Mouse (Mus musculus): ENCODE results near the gene Nfasc. TPM values are rescaled to one million over a fixed set of nuclear protein-coding genes. Genes with fewer than 3 reads are reported as not detected.

Gene Nfasc
- polyA plus RNA-seq, 1 experiment from 2014 or later, result 25.5 TPM

GRCm38 (mm10) chr1:132541171-132541823, 200.3 kb downstream of the Nfasc start:
- peaks cover 21% of the 10 kb centered on the region for H3K27me3 ChIP-seq (ENCODE audit: control insufficient read depth, insufficient read depth, low read length)
- H3K9ac ChIP-seq (ENCODE audit: low read length), result peak overlapping the region; percentile 53; the same call in 1 of the 2 replicates
- WGBS, result 3% methylated on average over 14 of the region's 14 CpGs

DNA sequence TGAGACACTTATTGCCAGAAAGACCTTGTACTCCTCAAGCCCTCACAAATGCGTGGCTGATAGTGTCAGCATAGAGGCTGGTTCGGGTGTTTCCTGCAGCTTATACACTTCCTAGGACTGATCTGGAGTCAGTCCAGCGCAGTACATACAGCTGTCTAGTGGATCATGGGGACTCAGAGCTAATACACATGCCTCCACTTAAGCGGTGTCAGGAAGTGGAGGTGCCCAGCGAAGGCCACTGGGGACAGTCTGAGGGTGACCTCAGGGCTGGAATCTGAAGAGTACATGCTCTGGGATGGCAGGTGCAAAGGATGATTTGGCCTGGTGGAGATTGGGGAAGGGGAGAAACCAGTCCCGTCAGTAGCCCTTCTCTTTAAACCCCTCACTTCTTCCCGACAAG, 200.9 kb downstream of the Nfasc start:
- peak overlapping the region; percentile 39; the same call in 1 of the 2 replicates for H3K4me3 ChIP-seq (ENCODE audit: low read depth, low read length)
- no peaks in the 10 kb centered on the region for H3K36me3 ChIP-seq (ENCODE audit: control insufficient read depth, insufficient read depth, low read length)
- DNase-seq (ENCODE audit: low spot score), result no peak
- H3K27me3 ChIP-seq (ENCODE audit: control insufficient read depth, insufficient read depth, low read length), result peaks cover 21% of the 10 kb centered on the region
- no peak for ATAC-seq (ENCODE audit: insufficient read depth, low FRiP score, low TSS enrichment)
- no peak overlapping the region for H3K27ac ChIP-seq (ENCODE audit: low read depth, low read length)
- WGBS, result 60% methylated on average over 7 of the region's 7 CpGs
- no peaks in the 10 kb centered on the region for H3K9me3 ChIP-seq (ENCODE audit: control insufficient read depth, low read length)
- H3K4me2 ChIP-seq (ENCODE audit: low read depth), result peak overlapping the region; percentile 50
- no peaks in the 10 kb centered on the region for H3K4me1 ChIP-seq (ENCODE audit: control insufficient read depth, insufficient read depth, low read length)
- no peak overlapping the region for H3K9ac ChIP-seq (ENCODE audit: low read length)

More at GRCm38 (mm10) chr1:132541171-132541823, 200.3 kb downstream of the Nfasc start:
- Histone ChIP-seq H3K4me3 (ENCODE audit: low read depth, low read length) (peak overlapping the region; percentile 39), H3K4me2 (ENCODE audit: low read depth) (peak overlapping the region; percentile 50), H3K27ac (ENCODE audit: low read depth, low read length) (no peak overlapping the region), H3K4me1 (ENCODE audit: control insufficient read depth, insufficient read depth, low read length) (no peaks in the 10 kb centered on the region), H3K9me3 (ENCODE audit: control insufficient read depth, low read length) (no peaks in the 10 kb centered on the region), H3K36me3 (ENCODE audit: control insufficient read depth, insufficient read depth, low read length) (no peaks in the 10 kb centered on the region)
- ATAC-seq (ENCODE audit: insufficient read depth, low FRiP score, low TSS enrichment) (no peak), DNase-seq (ENCODE audit: low spot score) (no peak)

DNA sequence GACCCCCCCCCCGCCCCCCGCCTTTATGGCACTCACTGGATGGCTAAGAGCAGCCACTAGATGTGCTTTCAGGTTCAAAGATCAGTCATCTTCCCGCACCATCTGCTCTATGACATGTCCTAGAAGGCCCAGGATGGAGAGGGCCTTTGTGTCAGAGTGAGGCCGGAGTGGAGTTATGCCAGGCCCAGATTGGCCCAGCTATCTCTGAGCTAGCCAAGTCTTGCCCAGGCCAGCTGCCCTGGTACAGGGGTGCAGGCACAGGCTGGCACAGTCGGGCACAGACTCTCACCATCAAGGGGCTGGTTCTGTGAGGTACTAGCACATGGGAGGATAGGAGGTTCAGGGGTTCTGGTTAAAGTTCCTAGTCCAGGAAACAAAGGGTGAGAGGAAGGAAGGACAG, 203.9 kb downstream of the Nfasc start:
- H3K4me2 ChIP-seq (ENCODE audit: low read depth), result no peak overlapping the region
- DNase-seq (ENCODE audit: low spot score) (no peak), ATAC-seq (ENCODE audit: insufficient read depth, low FRiP score, low TSS enrichment) (no peak)
- 81% methylated on average over 5 of the region's 5 CpGs for WGBS
- H3K9ac ChIP-seq (ENCODE audit: low read length), result no peak overlapping the region
- no peaks in the 10 kb centered on the region for H3K9me3 ChIP-seq (ENCODE audit: control insufficient read depth, low read length)
- H3K36me3 ChIP-seq (ENCODE audit: control insufficient read depth, insufficient read depth, low read length), result no peaks in the 10 kb centered on the region
- peaks cover 7% of the 10 kb centered on the region; the same call in 1 of the 2 replicates for H3K27me3 ChIP-seq (ENCODE audit: control insufficient read depth, insufficient read depth, low read length)
- no peak overlapping the region for H3K4me3 ChIP-seq (ENCODE audit: low read depth, low read length)
- H3K27ac ChIP-seq (ENCODE audit: low read depth, low read length), result no peak overlapping the region
- H3K4me1 ChIP-seq (ENCODE audit: control insufficient read depth, insufficient read depth, low read length), result peaks cover 13% of the 10 kb centered on the region

DNA sequence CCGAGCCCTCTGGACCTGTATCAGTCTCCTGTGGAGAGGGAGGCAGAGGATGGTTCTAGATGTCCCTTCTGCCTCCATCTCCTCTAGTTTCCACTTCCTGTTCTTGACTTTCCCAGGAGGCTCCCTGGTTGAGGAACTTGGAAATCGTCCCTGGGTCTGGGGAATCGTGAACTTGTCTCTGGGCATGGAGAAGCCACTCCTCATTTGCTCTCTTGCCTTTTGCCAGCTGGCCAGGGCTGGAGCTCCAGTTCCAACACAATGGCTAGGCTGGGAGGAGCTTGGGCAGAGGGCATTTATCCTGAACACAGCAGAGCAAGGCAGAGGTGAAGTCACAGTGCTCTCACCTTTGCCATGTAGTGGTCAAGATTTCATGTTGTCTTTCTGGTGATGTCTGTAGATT, 205.2 kb downstream of the Nfasc start:
- Histone ChIP-seq H3K9ac (ENCODE audit: low read length) (no peak overlapping the region), H3K9me3 (ENCODE audit: control insufficient read depth, low read length) (no peaks in the 10 kb centered on the region), H3K4me1 (ENCODE audit: control insufficient read depth, insufficient read depth, low read length) (peaks cover 17% of the 10 kb centered on the region), H3K4me2 (ENCODE audit: low read depth) (no peak overlapping the region), H3K36me3 (ENCODE audit: control insufficient read depth, insufficient read depth, low read length) (no peaks in the 10 kb centered on the region), H3K27ac (ENCODE audit: low read depth, low read length) (no peak overlapping the region), H3K27me3 (ENCODE audit: control insufficient read depth, insufficient read depth, low read length) (no peaks in the 10 kb centered on the region), H3K4me3 (ENCODE audit: low read depth, low read length) (no peak overlapping the region)
- WGBS, result 88% methylated on average over 3 of the region's 3 CpGs
- DNase-seq (ENCODE audit: low spot score) (no peak), ATAC-seq (ENCODE audit: insufficient read depth, low FRiP score, low TSS enrichment) (no peak)

DNA sequence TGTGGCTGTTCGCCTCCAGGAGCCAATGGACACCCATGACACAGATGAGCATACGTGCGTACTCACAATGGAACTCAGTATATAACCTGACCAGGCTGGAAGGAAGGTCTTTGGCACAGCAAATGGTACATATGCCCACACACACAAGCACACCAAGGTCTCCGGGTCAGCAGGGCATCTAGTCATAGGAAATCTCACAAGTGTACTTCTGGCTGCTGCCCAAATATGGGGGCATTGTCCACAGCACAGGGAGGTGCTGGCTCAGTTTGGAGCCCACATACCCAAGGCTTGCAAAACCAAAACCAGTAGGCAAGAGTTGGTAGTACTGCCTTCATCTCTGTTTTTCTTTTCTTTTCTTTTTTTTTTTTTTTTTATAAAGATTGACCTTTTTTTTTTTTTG, 206.1 kb downstream of the Nfasc start:
- Histone ChIP-seq H3K4me1 (ENCODE audit: control insufficient read depth, insufficient read depth, low read length) (peaks cover 25% of the 10 kb centered on the region), H3K9me3 (ENCODE audit: control insufficient read depth, low read length) (no peaks in the 10 kb centered on the region), H3K4me3 (ENCODE audit: low read depth, low read length) (no peak overlapping the region), H3K36me3 (ENCODE audit: control insufficient read depth, insufficient read depth, low read length) (no peaks in the 10 kb centered on the region), H3K27me3 (ENCODE audit: control insufficient read depth, insufficient read depth, low read length) (no peaks in the 10 kb centered on the region), H3K4me2 (ENCODE audit: low read depth) (no peak overlapping the region), H3K27ac (ENCODE audit: low read depth, low read length) (no peak overlapping the region), H3K9ac (ENCODE audit: low read length) (no peak overlapping the region)
- ATAC-seq (ENCODE audit: insufficient read depth, low FRiP score, low TSS enrichment) (no peak), DNase-seq (ENCODE audit: low spot score) (no peak)
- 92% methylated on average over 4 of the region's 4 CpGs for WGBS

GRCm38 (mm10) chr1:132533840-132534239, 207.8 kb downstream of the Nfasc start:
- Histone ChIP-seq H3K4me2 (ENCODE audit: low read depth) (no peak overlapping the region), H3K4me3 (ENCODE audit: low read depth, low read length) (no peak overlapping the region), H3K4me1 (ENCODE audit: control insufficient read depth, insufficient read depth, low read length) (peaks cover 29% of the 10 kb centered on the region), H3K36me3 (ENCODE audit: control insufficient read depth, insufficient read depth, low read length) (no peaks in the 10 kb centered on the region), H3K9me3 (ENCODE audit: control insufficient read depth, low read length) (no peaks in the 10 kb centered on the region), H3K9ac (ENCODE audit: low read length) (no peak overlapping the region), H3K27ac (ENCODE audit: low read depth, low read length) (no peak overlapping the region), H3K27me3 (ENCODE audit: control insufficient read depth, insufficient read depth, low read length) (no peaks in the 10 kb centered on the region)
- DNase-seq (ENCODE audit: low spot score) (no peak), ATAC-seq (ENCODE audit: insufficient read depth, low FRiP score, low TSS enrichment) (no peak)
- 11% methylated on average over 6 of the region's 8 CpGs for WGBS

DNA sequence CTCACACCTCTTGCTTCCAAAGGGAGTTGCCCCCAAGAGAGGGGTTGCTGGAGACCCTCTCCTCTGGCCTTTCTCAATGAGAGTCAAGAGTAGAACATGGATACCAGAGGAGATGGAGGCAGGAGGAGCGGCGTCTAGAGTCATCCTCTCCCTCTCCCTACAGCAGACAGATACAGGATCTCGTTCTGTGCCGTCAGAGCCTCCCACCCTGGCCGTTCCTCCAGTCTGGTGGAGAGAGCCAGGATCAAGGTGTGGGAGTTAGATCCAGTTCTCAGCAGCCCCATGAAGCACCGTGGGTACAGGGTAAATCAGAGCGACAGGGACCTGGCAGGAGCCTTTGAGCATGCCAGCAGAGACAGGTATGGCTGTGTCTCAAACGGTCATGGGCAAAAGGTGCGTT, 209.1 kb downstream of the Nfasc start:
- DNase-seq (ENCODE audit: low spot score), result no peak
- ATAC-seq (ENCODE audit: insufficient read depth, low FRiP score, low TSS enrichment), result no peak

GRCm38 (mm10) chr1:132530631-132531191, 210.9 kb downstream of the Nfasc start:
- Histone ChIP-seq H3K9ac (ENCODE audit: low read length) (no peak overlapping the region), H3K36me3 (ENCODE audit: control insufficient read depth, insufficient read depth, low read length) (no peaks in the 10 kb centered on the region), H3K4me2 (ENCODE audit: low read depth) (no peak overlapping the region), H3K9me3 (ENCODE audit: control insufficient read depth, low read length) (no peaks in the 10 kb centered on the region), H3K27ac (ENCODE audit: low read depth, low read length) (0 out of 2 replicates have a peak overlapping the region, but pooled peaks have one; percentile 50), H3K27me3 (ENCODE audit: control insufficient read depth, insufficient read depth, low read length) (no peaks in the 10 kb centered on the region), H3K4me3 (ENCODE audit: low read depth, low read length) (no peak overlapping the region), H3K4me1 (ENCODE audit: control insufficient read depth, insufficient read depth, low read length) (peaks cover 29% of the 10 kb centered on the region)
- DNase-seq (ENCODE audit: low spot score) (peak; percentile 75), ATAC-seq (ENCODE audit: insufficient read depth, low FRiP score, low TSS enrichment) (peak; percentile 72)
- WGBS, result 1% methylated on average over 5 of the region's 5 CpGs

More for the DNA sequence above, 209.1 kb downstream of the Nfasc start:
- no peak overlapping the region for H3K9ac ChIP-seq (ENCODE audit: low read length)
- no peak overlapping the region for H3K27ac ChIP-seq (ENCODE audit: low read depth, low read length)
- H3K9me3 ChIP-seq (ENCODE audit: control insufficient read depth, low read length), result no peaks in the 10 kb centered on the region
- H3K27me3 ChIP-seq (ENCODE audit: control insufficient read depth, insufficient read depth, low read length), result no peaks in the 10 kb centered on the region
- WGBS, result 66% methylated on average over 9 of the region's 9 CpGs
- H3K4me2 ChIP-seq (ENCODE audit: low read depth), result no peak overlapping the region
- no peaks in the 10 kb centered on the region for H3K36me3 ChIP-seq (ENCODE audit: control insufficient read depth, insufficient read depth, low read length)
- no peak overlapping the region for H3K4me3 ChIP-seq (ENCODE audit: low read depth, low read length)
- H3K4me1 ChIP-seq (ENCODE audit: control insufficient read depth, insufficient read depth, low read length), result peaks cover 29% of the 10 kb centered on the region
